Mouse (Mus musculus) embryonic facial prominence, embryonic 13.5 days (tissue): ENCODE measurements around the gene Katnal1. TPM values are rescaled to one million over a fixed set of nuclear protein-coding genes. Genes with fewer than 3 reads are reported as not detected.

Experiments used
- ATAC-seq: fragments of 200-750 bp; cut with Nextera tagmentation; 2 replicates; pipeline ENCODE4 v1.8.0; 2017; ENCODE audit warnings: low read depth; ENCODE audit not compliant: insufficient number of reproducible peaks, insufficient read depth, low FRiP score, low TSS enrichment
- H3K27ac ChIP-seq: fragments of 300-500 bp; sonication (generic); 2 replicates; pipeline ENCODE4 v1.5.1; 2015; ENCODE audit warnings: moderate library complexity, mild to moderate bottlenecking, inconsistent platforms
- H3K27me3 ChIP-seq: fragments of 300-500 bp; sonication (generic); 2 replicates; pipeline ENCODE4 v1.6.1; 2015; ENCODE audit warnings: mild to moderate bottlenecking, inconsistent platforms
- H3K36me3 ChIP-seq: fragments of 300-500 bp; sonication (generic); 2 replicates; pipeline ENCODE4 v1.6.1; 2015; ENCODE audit warnings: mild to moderate bottlenecking, inconsistent platforms
- H3K4me1 ChIP-seq: fragments of 300-500 bp; sonication (generic); 2 replicates; pipeline ENCODE4 v1.6.1; 2015; ENCODE audit warnings: inconsistent platforms
- H3K4me2 ChIP-seq: fragments of 300-500 bp; sonication (generic); 2 replicates; pipeline ENCODE4 v1.6.1; 2015; ENCODE audit warnings: moderate library complexity, mild to moderate bottlenecking, inconsistent platforms
- H3K4me3 ChIP-seq: fragments of 300-500 bp; sonication (generic); 2 replicates; pipeline ENCODE4 v1.5.1; 2015; ENCODE audit warnings: mild to moderate bottlenecking, inconsistent platforms
- H3K9ac ChIP-seq: fragments of 300-500 bp; sonication (generic); 2 replicates; pipeline ENCODE4 v1.6.1; 2015; ENCODE audit warnings: mild to moderate bottlenecking, inconsistent platforms
- H3K9me3 ChIP-seq: fragments of 300-500 bp; sonication (generic); 2 replicates; pipeline ENCODE4 v1.6.1; 2016; ENCODE audit warnings: inconsistent platforms
- WGBS: fragments of 180-500 bp; shearing (Covaris S2); methylation state at CpG from one replicate; pipeline ENCODE4 v1.1.7; 2015; ENCODE audit warnings: mixed read lengths; 5-methylcytosine and 5-hydroxymethylcytosine counted together
- polyA plus RNA-seq: library from polyadenylated mRNA; unstranded; fragments of >200 nt; fragmentation: Nextera tagmentation; extraction: Ambion mirVana; gene quantifications from 2 replicates; pipeline ENCODE4 v1.2.1, GENCODE M21; 2015

Gene Katnal1
- polyA plus RNA-seq, 1 experiment from 2014 or later: 19.4 TPM

GRCm38 (mm10) chr5:148869583-148869982, 59.5 kb downstream of the Katnal1 start:
- Histone ChIP-seq H3K4me3 (no peak overlapping the region), H3K36me3 (peaks cover 18% of the 10 kb centered on the region), H3K4me2 (no peak overlapping the region), H3K9ac (no peak overlapping the region), H3K27me3 (no peaks in the 10 kb centered on the region), H3K27ac (no peak overlapping the region), H3K9me3 (0 out of 2 replicates have a peak, but pooled peaks cover 6% of the 10 kb centered on the region), H3K4me1 (peaks cover 21% of the 10 kb centered on the region)
- 37% methylated on average over 3 of the region's 3 CpGs for WGBS
- ATAC-seq: no peak

GRCm38 (mm10) chr5:148867766-148868165, 61.4 kb downstream of the Katnal1 start:
- H3K9ac ChIP-seq: no peak overlapping the region
- 0 out of 2 replicates have a peak, but pooled peaks cover 6% of the 10 kb centered on the region for H3K9me3 ChIP-seq
- no peak overlapping the region for H3K27ac ChIP-seq
- no peak overlapping the region for H3K4me2 ChIP-seq
- peaks cover 25% of the 10 kb centered on the region for H3K4me1 ChIP-seq
- no peak overlapping the region for H3K4me3 ChIP-seq
- H3K36me3 ChIP-seq: 0 out of 2 replicates have a peak, but pooled peaks cover 4% of the 10 kb centered on the region
- WGBS: 78% methylated on average over 6 of the region's 6 CpGs
- H3K27me3 ChIP-seq: peaks cover 4% of the 10 kb centered on the region; the same call in 1 of the 2 replicates
- ATAC-seq: no peak

- Histone ChIP-seq H3K9me3 (0 out of 2 replicates have a peak, but pooled peaks cover 6% of the 10 kb centered on the region), H3K4me3 (no peak overlapping the region), H3K4me2 (no peak overlapping the region), H3K27ac (no peak overlapping the region), H3K36me3 (0 out of 2 replicates have a peak, but pooled peaks cover 4% of the 10 kb centered on the region), H3K27me3 (peaks cover 4% of the 10 kb centered on the region; the same call in 1 of the 2 replicates), H3K9ac (no peak overlapping the region), H3K4me1 (peaks cover 25% of the 10 kb centered on the region)
- WGBS: 86% methylated on average over 7 of the region's 7 CpGs
- ATAC-seq: no peak
Observed at GRCm38 (mm10) chr5:148867171-148867570, 61.9 kb downstream of the Katnal1 start.

GRCm38 (mm10) chr5:148866571-148866970, 62.5 kb downstream of the Katnal1 start:
- Histone ChIP-seq H3K4me3 (no peak overlapping the region), H3K27me3 (peaks cover 4% of the 10 kb centered on the region; the same call in 1 of the 2 replicates), H3K4me1 (peaks cover 25% of the 10 kb centered on the region), H3K27ac (no peak overlapping the region), H3K36me3 (0 out of 2 replicates have a peak, but pooled peaks cover 4% of the 10 kb centered on the region), H3K4me2 (no peak overlapping the region), H3K9me3 (0 out of 2 replicates have a peak, but pooled peaks cover 6% of the 10 kb centered on the region), H3K9ac (0 out of 2 replicates have a peak overlapping the region, but pooled peaks have one; percentile 7)
- no peak for ATAC-seq
- WGBS: 60% methylated on average over 10 of the region's 10 CpGs

- Histone ChIP-seq H3K27ac (no peak overlapping the region), H3K36me3 (no peaks in the 10 kb centered on the region), H3K4me1 (peaks cover 28% of the 10 kb centered on the region), H3K4me3 (no peak overlapping the region), H3K9ac (no peak overlapping the region), H3K27me3 (peaks cover 4% of the 10 kb centered on the region; the same call in 1 of the 2 replicates), H3K4me2 (no peak overlapping the region), H3K9me3 (no peaks in the 10 kb centered on the region)
- whole genome bisulfite sequencing: 62% methylated on average over 6 of the region's 6 CpGs
- no peak for ATAC-seq
Observed at GRCm38 (mm10) chr5:148863409-148863808, 65.7 kb downstream of the Katnal1 start.

- no peak overlapping the region for H3K4me2 ChIP-seq
- 63% methylated on average over 10 of the region's 10 CpGs for WGBS
- no peak for ATAC-seq
- H3K4me1 ChIP-seq: peaks cover 28% of the 10 kb centered on the region
- no peak overlapping the region for H3K27ac ChIP-seq
- no peak overlapping the region for H3K9ac ChIP-seq
- H3K4me3 ChIP-seq: no peak overlapping the region
- no peaks in the 10 kb centered on the region for H3K36me3 ChIP-seq
- H3K9me3 ChIP-seq: no peaks in the 10 kb centered on the region
- peaks cover 4% of the 10 kb centered on the region; the same call in 1 of the 2 replicates for H3K27me3 ChIP-seq
Observed at GRCm38 (mm10) chr5:148862853-148863252, 66.3 kb downstream of the Katnal1 start.

- 64% methylated on average over 8 of the region's 8 CpGs for WGBS
- no peak for ATAC-seq
- Histone ChIP-seq H3K9me3 (no peaks in the 10 kb centered on the region), H3K4me3 (no peak overlapping the region), H3K27ac (no peak overlapping the region), H3K27me3 (peaks cover 4% of the 10 kb centered on the region; the same call in 1 of the 2 replicates), H3K36me3 (no peaks in the 10 kb centered on the region), H3K4me1 (peaks cover 28% of the 10 kb centered on the region), H3K4me2 (no peak overlapping the region), H3K9ac (no peak overlapping the region)
Observed at GRCm38 (mm10) chr5:148862136-148862535, 67.0 kb downstream of the Katnal1 start.

GRCm38 (mm10) chr5:148857522-148857921, 71.6 kb downstream of the Katnal1 start:
- Histone ChIP-seq H3K4me2 (no peak overlapping the region), H3K36me3 (no peaks in the 10 kb centered on the region), H3K4me3 (no peak overlapping the region), H3K4me1 (peaks cover 11% of the 10 kb centered on the region; the same call in 1 of the 2 replicates), H3K27me3 (no peaks in the 10 kb centered on the region), H3K9me3 (no peaks in the 10 kb centered on the region), H3K9ac (no peak overlapping the region), H3K27ac (no peak overlapping the region)
- WGBS: 77% methylated on average over 3 of the region's 3 CpGs
- ATAC-seq: no peak

- Histone ChIP-seq H3K27me3 (no peaks in the 10 kb centered on the region), H3K4me2 (no peak overlapping the region), H3K9ac (no peak overlapping the region), H3K4me3 (no peak overlapping the region), H3K9me3 (no peaks in the 10 kb centered on the region), H3K27ac (no peak overlapping the region), H3K4me1 (peaks cover 8% of the 10 kb centered on the region; the same call in 1 of the 2 replicates), H3K36me3 (no peaks in the 10 kb centered on the region)
- WGBS: 85% methylated on average over 8 of the region's 8 CpGs
- no peak for ATAC-seq
Observed at GRCm38 (mm10) chr5:148855047-148855446, 74.1 kb downstream of the Katnal1 start.

- Histone ChIP-seq H3K27ac (no peak overlapping the region), H3K9ac (no peak overlapping the region), H3K27me3 (no peaks in the 10 kb centered on the region), H3K4me3 (no peak overlapping the region), H3K9me3 (no peaks in the 10 kb centered on the region), H3K4me2 (no peak overlapping the region), H3K36me3 (no peaks in the 10 kb centered on the region), H3K4me1 (peaks cover 8% of the 10 kb centered on the region; the same call in 1 of the 2 replicates)
- no peak for ATAC-seq
- WGBS: 20% methylated on average over 5 of the region's 5 CpGs
Observed at GRCm38 (mm10) chr5:148854166-148854565, 75.0 kb downstream of the Katnal1 start.

GRCm38 (mm10) chr5:148849516-148849915, 79.6 kb downstream of the Katnal1 start:
- no peaks in the 10 kb centered on the region for H3K27me3 ChIP-seq
- no peak overlapping the region for H3K4me2 ChIP-seq
- H3K36me3 ChIP-seq: no peaks in the 10 kb centered on the region
- no peak overlapping the region for H3K27ac ChIP-seq
- WGBS: 87% methylated on average over 6 of the region's 6 CpGs
- no peak overlapping the region for H3K4me3 ChIP-seq
- H3K9ac ChIP-seq: no peak overlapping the region
- H3K9me3 ChIP-seq: no peaks in the 10 kb centered on the region
- H3K4me1 ChIP-seq: peaks cover 8% of the 10 kb centered on the region; the same call in 1 of the 2 replicates
- ATAC-seq: no peak

GRCm38 (mm10) chr5:148847032-148847431, 82.1 kb downstream of the Katnal1 start:
- H3K27me3 ChIP-seq: no peaks in the 10 kb centered on the region
- ATAC-seq: no peak
- WGBS: 94% methylated on average over 5 of the region's 5 CpGs
- no peak overlapping the region for H3K27ac ChIP-seq
- H3K4me3 ChIP-seq: no peak overlapping the region
- H3K36me3 ChIP-seq: no peaks in the 10 kb centered on the region
- H3K4me1 ChIP-seq: no peaks in the 10 kb centered on the region
- H3K9ac ChIP-seq: no peak overlapping the region
- H3K9me3 ChIP-seq: no peaks in the 10 kb centered on the region
- no peak overlapping the region for H3K4me2 ChIP-seq
